Mouse (Mus musculus): ENCODE measurements around the gene Igf2r. TPM values are rescaled to one million over a fixed set of nuclear protein-coding genes. Genes with fewer than 3 reads are reported as not detected.
A peak's percentile ranks its signal among the peaks of the same experiment; 100 is the strongest.

Gene Igf2r
- polyA plus RNA-seq, 1 experiment from 2014 or later: 13.0 TPM

GRCm38 (mm10) chr17:12779442-12779841 is 10.0 kb upstream of the Igf2r start:
- no peak overlapping the region for H3K4me3 ChIP-seq (replicated peaks)
- H3K4me2 ChIP-seq: no peak overlapping the region
- no peak overlapping the region for H3K9ac ChIP-seq
- no peaks in the 10 kb centered on the region for H3K27me3 ChIP-seq
- no peaks in the 10 kb centered on the region for H3K36me3 ChIP-seq (replicated peaks)
- ATAC-seq (ENCODE audit: insufficient read depth): peak; percentile 19; the same call in 1 of the 2 replicates
- 38% methylated on average over 3 of the region's 3 CpGs for WGBS (ENCODE audit: insufficient replicate concordance)
- H3K4me1 ChIP-seq (replicated peaks): peaks cover 48% of the 10 kb centered on the region
- peak overlapping the region; percentile 45; the same call in 1 of the 2 replicates for H3K27ac ChIP-seq (replicated peaks)
- H3K9me3 ChIP-seq (replicated peaks): no peaks in the 10 kb centered on the region

GRCm38 (mm10) chr17:12773956-12774355 is 4.5 kb upstream of the Igf2r start:
- WGBS (ENCODE audit: insufficient replicate concordance): 46% methylated on average over 3 of the region's 3 CpGs
- Histone ChIP-seq H3K4me1 (replicated peaks) (peaks cover 19% of the 10 kb centered on the region), H3K27me3 (no peaks in the 10 kb centered on the region), H3K9ac (no peak overlapping the region), H3K4me3 (replicated peaks) (no peak overlapping the region), H3K9me3 (replicated peaks) (no peaks in the 10 kb centered on the region), H3K4me2 (no peak overlapping the region), H3K27ac (replicated peaks) (no peak overlapping the region), H3K36me3 (replicated peaks) (peaks cover 10% of the 10 kb centered on the region)
- ATAC-seq (ENCODE audit: insufficient read depth): no peak

DNA sequence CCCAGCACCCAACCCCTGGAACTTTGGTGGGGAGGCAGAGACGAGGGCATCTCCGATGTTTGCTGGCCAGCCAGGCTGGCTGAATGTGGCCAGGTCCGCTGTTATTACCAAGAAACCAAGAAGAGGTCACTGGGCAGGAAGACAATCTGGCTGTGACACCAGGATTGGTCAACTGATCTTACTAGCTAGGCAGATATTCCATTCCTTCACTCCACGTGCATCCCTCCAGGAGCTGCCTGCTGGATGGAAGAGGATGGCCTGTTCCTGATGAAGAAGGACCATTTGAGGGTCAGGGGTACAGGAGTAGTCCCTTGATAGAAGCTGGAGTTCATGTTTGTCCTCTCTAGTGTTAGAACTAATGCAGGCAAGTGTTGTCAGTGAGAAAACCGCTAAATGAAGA is 1.0 kb upstream of the Igf2r start:
- no peaks in the 10 kb centered on the region for H3K27me3 ChIP-seq
- 0 out of 2 replicates have a peak overlapping the region, but pooled peaks have one; percentile 88 for H3K4me2 ChIP-seq
- no peaks in the 10 kb centered on the region for H3K9me3 ChIP-seq (replicated peaks)
- no peak overlapping the region for H3K4me3 ChIP-seq (replicated peaks)
- peaks cover 25% of the 10 kb centered on the region for H3K4me1 ChIP-seq (replicated peaks)
- no peak overlapping the region for H3K27ac ChIP-seq (replicated peaks)
- no peak for ATAC-seq (ENCODE audit: insufficient read depth)
- peaks cover 13% of the 10 kb centered on the region for H3K36me3 ChIP-seq (replicated peaks)
- H3K9ac ChIP-seq: no peak overlapping the region
- WGBS (ENCODE audit: insufficient replicate concordance): 73% methylated on average over 5 of the region's 5 CpGs

DNA sequence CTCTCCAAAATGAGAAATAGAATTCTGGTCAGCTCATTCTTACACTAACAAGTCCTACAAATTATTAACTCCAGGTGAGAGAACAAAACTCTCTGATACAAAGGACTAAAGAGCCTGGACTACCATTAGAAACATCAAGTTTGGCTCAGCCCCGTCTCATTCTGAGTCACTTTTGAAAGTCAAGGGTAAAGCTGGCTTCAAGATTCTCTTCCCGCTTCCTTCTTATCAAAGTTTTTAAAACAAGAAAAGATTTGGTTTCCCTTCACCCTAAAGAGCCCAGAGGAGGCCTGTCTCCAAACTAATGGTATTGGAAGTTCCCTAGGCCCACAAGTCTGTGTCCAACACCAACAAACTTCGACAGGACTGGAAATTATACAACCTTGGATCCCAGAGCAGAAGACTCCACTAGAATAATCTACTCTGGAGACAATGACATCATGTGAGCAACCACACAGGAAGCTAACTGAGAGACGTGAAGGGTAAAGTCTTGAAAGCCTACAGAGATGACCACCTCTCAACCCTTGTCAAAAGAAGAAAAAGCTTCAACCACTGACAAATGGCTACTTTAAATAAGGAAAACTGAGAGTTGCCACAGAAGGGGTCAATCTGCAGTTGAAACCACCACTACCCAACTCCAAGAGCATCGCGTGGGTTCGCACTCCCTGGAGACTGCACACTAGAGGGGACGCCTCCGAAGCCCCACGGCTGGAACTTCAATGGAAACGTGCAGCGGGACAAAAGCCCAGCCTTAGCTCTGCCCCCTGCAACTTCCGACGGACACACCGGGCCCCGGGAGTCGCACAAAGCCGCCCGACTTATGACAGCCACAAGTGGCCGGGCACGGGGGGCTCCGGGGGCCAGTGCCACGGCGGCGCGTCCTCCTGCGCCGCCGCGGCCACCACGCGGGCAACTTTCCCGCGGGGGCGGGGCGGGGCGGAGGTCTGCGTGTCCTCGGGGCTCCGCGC is 767 bp downstream of the Igf2r start:
- Histone ChIP-seq H3K4me1 (replicated peaks) (peaks cover 31% of the 10 kb centered on the region), H3K27me3 (no peaks in the 10 kb centered on the region), H3K27ac (replicated peaks) (peak overlapping the region; percentile 62), H3K9me3 (replicated peaks) (no peaks in the 10 kb centered on the region), H3K36me3 (replicated peaks) (peaks cover 13% of the 10 kb centered on the region), H3K4me3 (replicated peaks) (peak overlapping the region; percentile 71), H3K9ac (peak overlapping the region; percentile 74), H3K4me2 (peak overlapping the region; percentile 88)
- WGBS (ENCODE audit: insufficient replicate concordance): 35% methylated on average over 41 of the region's 41 CpGs
- ATAC-seq (ENCODE audit: insufficient read depth): no peak

GRCm38 (mm10) chr17:12767294-12767852 is 2.1 kb downstream of the Igf2r start:
- Histone ChIP-seq H3K4me1 (replicated peaks) (peaks cover 38% of the 10 kb centered on the region), H3K27me3 (no peaks in the 10 kb centered on the region), H3K9me3 (replicated peaks) (no peaks in the 10 kb centered on the region), H3K9ac (no peak overlapping the region), H3K4me2 (peak overlapping the region; percentile 88), H3K4me3 (replicated peaks) (peak overlapping the region; percentile 71), H3K36me3 (replicated peaks) (peaks cover 19% of the 10 kb centered on the region), H3K27ac (replicated peaks) (no peak overlapping the region)
- ATAC-seq (ENCODE audit: insufficient read depth): no peak
- WGBS (ENCODE audit: insufficient replicate concordance): 69% methylated on average over 6 of the region's 6 CpGs

- Histone ChIP-seq H3K9ac (no peak overlapping the region; the same call in 1 of the 2 replicates), H3K36me3 (replicated peaks) (peaks cover 10% of the 10 kb centered on the region), H3K4me3 (replicated peaks) (no peak overlapping the region), H3K27me3 (no peaks in the 10 kb centered on the region), H3K4me2 (no peak overlapping the region), H3K27ac (replicated peaks) (no peak overlapping the region), H3K4me1 (replicated peaks) (peaks cover 51% of the 10 kb centered on the region), H3K9me3 (replicated peaks) (no peaks in the 10 kb centered on the region)
- WGBS (ENCODE audit: insufficient replicate concordance): 71% methylated on average over 2 of the region's 2 CpGs
- ATAC-seq (ENCODE audit: insufficient read depth): no peak
Measured at GRCm38 (mm10) chr17:12763412-12763811, 6.1 kb downstream of the Igf2r start.

GRCm38 (mm10) chr17:12760355-12761146 is 8.9 kb downstream of the Igf2r start:
- Histone ChIP-seq H3K9ac (no peak overlapping the region), H3K4me1 (replicated peaks) (peaks cover 65% of the 10 kb centered on the region), H3K4me2 (no peak overlapping the region), H3K4me3 (replicated peaks) (no peak overlapping the region), H3K36me3 (replicated peaks) (peaks cover 10% of the 10 kb centered on the region), H3K27ac (replicated peaks) (no peak overlapping the region), H3K9me3 (replicated peaks) (no peaks in the 10 kb centered on the region), H3K27me3 (no peaks in the 10 kb centered on the region)
- no peak for ATAC-seq (ENCODE audit: insufficient read depth)
- 67% methylated on average over 10 of the region's 10 CpGs for WGBS (ENCODE audit: insufficient replicate concordance)

- 53% methylated on average over 8 of the region's 8 CpGs for WGBS (ENCODE audit: insufficient replicate concordance)
- Histone ChIP-seq H3K4me2 (no peak overlapping the region), H3K9ac (no peak overlapping the region), H3K4me1 (replicated peaks) (peaks cover 74% of the 10 kb centered on the region), H3K9me3 (replicated peaks) (no peaks in the 10 kb centered on the region), H3K27me3 (no peaks in the 10 kb centered on the region), H3K27ac (replicated peaks) (no peak overlapping the region), H3K4me3 (replicated peaks) (no peak overlapping the region), H3K36me3 (replicated peaks) (peaks cover 10% of the 10 kb centered on the region)
- no peak for ATAC-seq (ENCODE audit: insufficient read depth)
Measured at GRCm38 (mm10) chr17:12759646-12760074, 9.8 kb downstream of the Igf2r start.

GRCm38 (mm10) chr17:12758701-12759455 is 10.6 kb downstream of the Igf2r start:
- no peak for ATAC-seq (ENCODE audit: insufficient read depth)
- no peak overlapping the region for H3K4me2 ChIP-seq
- H3K27ac ChIP-seq (replicated peaks): no peak overlapping the region
- H3K4me1 ChIP-seq (replicated peaks): peaks cover 74% of the 10 kb centered on the region
- no peaks in the 10 kb centered on the region for H3K9me3 ChIP-seq (replicated peaks)
- H3K27me3 ChIP-seq: no peaks in the 10 kb centered on the region
- no peak overlapping the region for H3K9ac ChIP-seq
- H3K36me3 ChIP-seq (replicated peaks): peaks cover 10% of the 10 kb centered on the region
- H3K4me3 ChIP-seq (replicated peaks): no peak overlapping the region
- 75% methylated on average over 12 of the region's 12 CpGs for WGBS (ENCODE audit: insufficient replicate concordance)

GRCm38 (mm10) chr17:12757990-12758389 is 11.5 kb downstream of the Igf2r start:
- Histone ChIP-seq H3K9ac (no peak overlapping the region), H3K27me3 (no peaks in the 10 kb centered on the region), H3K4me2 (no peak overlapping the region), H3K4me3 (replicated peaks) (no peak overlapping the region), H3K9me3 (replicated peaks) (no peaks in the 10 kb centered on the region), H3K4me1 (replicated peaks) (peaks cover 75% of the 10 kb centered on the region), H3K36me3 (replicated peaks) (peaks cover 5% of the 10 kb centered on the region; the same call in 1 of the 2 replicates), H3K27ac (replicated peaks) (no peak overlapping the region)
- WGBS (ENCODE audit: insufficient replicate concordance): 47% methylated on average over 5 of the region's 5 CpGs
- ATAC-seq (ENCODE audit: insufficient read depth): no peak
